Mouse (Mus musculus): ENCODE results near the gene Setd5. TPM values are rescaled to one million over a fixed set of nuclear protein-coding genes. Genes with fewer than 3 reads are reported as not detected.

The Setd5 gene
- polyA plus RNA-seq, 1 experiment, result 62.1 TPM

DNA sequence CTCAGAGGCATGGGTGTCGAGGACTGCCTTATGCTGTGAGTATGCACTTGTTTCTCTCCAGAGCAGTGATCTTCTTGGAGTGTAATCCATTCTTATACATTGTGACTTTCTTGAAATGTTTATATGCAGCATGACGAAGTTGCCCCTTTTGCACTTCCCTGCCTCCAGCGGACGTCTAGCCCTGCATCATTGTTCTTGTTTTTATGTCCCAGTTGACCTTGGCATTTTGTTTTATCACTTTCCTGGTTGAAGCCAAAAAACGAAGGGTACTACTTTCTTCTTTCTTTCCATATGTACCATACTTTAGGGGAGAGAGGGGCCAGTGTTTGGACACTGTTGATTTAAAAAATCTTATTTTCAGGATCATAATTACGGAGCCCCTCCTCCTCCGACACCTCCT, 32.8 kb downstream of the Setd5 start:
- DNase-seq (ENCODE audit: extremely low spot score in 1 of 2, low spot score in 1 of 2), result no peak

DNA sequence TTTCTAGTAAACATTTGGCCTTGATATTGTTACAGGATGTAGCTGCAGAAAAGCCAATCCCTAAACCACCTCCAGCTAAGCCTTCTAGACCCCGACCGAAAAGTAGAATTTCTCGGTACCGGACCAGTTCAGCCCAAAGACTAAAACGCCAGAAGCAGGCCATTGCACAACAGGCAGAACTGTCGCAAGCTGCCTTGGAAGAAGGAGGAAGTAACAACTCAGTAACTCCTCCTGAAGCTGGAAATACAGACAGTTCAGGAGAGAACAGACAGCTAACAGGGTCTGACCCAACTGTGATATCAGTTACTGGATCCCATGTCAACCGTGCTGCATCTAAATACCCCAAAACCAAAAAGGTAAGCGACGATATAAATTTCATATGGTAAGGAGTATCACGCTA, 43.6 kb downstream of the Setd5 start:
- no peak for DNase-seq (ENCODE audit: extremely low spot score in 1 of 2, low spot score in 1 of 2)

DNA sequence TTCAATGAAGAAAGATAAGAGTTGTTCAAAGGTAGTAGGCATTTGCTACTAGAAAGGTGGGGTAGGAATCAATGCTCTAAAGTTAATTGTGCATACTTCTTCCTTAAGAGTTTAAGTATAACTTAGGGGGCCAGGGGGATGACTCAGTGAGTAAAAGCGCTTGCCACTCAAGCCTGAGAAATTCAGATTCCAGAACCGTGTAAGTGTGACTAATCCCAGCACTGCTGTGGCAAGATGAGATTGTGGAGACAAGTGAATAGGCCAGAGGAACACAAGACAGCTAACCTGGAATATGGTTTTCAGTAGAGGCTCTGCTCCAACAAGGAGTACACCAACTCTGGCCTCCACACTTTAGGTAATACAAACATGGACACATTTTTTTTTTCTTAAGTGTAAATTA, 56.2 kb downstream of the Setd5 start:
- DNase-seq (ENCODE audit: extremely low spot score in 1 of 2, low spot score in 1 of 2), result no peak

DNA sequence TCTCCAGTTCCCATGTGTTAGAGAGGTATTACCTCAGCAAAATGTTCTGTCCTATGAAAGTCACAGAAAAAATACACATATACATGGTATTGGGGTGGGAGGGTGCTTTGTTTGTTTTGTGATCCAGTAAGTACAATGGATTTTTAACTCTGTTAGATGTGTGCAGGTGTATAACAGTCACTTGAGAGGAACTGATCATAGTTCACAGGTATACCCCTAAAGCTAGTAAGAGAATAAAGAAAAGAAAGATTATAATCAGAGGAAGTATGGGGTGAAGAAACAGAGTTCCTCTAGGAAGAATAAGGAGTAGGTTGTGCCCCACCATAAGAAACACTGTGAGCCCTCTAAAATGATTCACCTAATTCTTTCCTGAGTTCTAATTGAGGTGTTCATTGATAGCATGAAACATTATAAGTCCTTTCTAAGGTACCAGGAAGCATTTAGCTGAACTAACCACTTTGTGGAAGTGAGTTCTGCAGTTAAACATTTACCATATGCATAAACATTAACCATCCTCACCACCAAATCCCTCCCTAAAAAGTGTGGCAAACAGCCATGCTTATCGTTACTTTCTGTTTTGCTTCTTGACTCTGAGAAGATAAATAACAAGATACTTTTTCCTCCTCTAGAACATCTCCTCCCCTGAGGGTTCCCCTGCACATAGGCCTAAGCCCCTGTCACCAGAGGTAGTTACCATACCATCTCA, 64.4 kb downstream of the Setd5 start:
- DNase-seq (ENCODE audit: extremely low spot score in 1 of 2, low spot score in 1 of 2), result no peak

DNA sequence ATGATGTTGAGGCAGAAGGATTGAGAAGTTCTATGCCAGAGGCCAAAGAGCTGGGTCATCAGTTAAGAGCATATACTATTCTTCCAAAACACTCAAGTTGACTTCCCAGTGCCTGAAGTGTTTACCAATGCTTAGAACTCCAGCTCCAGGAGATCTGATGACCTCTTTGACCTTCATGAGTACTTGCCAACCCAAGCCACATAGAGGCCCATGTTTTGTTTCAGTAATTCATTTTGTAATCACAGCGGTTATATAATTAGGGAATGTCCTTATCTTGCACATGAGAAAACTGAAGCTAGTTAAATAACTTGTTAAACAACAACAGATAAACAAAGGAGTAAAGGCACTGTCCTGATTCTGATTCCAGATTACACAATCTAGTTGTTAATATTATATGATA, 67.6 kb downstream of the Setd5 start:
- DNase-seq (ENCODE audit: extremely low spot score in 1 of 2, low spot score in 1 of 2), result no peak

DNA sequence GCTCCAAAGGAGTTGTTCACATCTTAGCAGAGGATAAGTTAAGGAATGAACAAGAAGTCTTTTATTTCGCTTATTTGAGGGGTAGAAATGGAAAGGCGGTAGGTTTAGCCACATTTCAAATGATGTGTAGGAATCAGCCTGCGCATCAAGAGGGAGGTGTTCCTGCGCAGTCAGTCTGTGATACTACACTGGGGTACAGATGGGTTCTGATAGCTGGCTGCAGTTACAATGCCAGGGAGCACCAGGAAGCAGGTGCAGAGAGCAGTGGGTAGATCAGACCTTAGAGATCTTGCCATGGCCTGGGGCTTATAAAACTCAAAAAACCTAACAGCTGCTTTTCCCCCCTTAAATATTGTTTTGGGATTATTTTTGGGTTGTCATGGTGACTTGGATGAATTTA, 68.1 kb downstream of the Setd5 start:
- DNase-seq (ENCODE audit: extremely low spot score in 1 of 2, low spot score in 1 of 2), result no peak

DNA sequence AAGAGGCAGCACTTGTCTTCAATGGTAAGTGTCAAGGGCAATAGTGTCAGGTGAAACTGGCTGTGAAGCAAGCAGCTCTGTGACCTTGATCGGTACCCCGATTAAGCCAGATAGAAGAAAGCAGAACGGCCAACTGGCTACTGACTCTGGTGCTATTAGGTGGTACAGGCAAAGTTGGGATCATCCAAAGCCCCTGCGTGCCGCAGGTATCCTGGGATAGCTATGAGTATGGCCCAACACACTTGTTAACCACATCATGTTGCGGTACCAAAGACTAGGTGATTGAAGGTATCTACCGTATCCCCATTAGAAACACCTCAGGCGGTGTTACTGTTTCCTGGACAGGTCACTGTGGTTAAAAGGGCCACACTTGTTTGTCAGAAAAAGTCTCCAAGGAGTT, 76.9 kb downstream of the Setd5 start:
- DNase-seq (ENCODE audit: extremely low spot score in 1 of 2, low spot score in 1 of 2), result no peak

DNA sequence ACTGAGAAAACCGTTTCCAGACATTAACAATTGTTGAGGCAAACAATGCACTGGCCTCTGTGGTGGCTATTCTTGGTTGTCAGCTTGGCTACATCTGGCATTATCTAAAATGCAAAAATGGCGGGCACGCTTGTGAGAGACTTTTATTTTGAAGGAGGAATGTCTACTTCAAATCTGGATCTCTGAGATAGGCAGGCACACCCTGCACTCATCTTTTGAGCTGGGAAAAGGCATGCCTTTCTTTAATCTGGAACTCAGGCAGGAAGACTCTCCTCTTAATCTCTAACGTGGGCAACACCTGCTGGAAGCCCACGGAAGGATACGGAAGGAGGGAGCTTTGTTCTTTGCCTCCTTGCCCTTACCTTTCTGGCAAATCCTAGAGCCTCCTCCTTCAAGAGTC, 77.7 kb downstream of the Setd5 start:
- no peak for DNase-seq (ENCODE audit: extremely low spot score in 1 of 2, low spot score in 1 of 2)

DNA sequence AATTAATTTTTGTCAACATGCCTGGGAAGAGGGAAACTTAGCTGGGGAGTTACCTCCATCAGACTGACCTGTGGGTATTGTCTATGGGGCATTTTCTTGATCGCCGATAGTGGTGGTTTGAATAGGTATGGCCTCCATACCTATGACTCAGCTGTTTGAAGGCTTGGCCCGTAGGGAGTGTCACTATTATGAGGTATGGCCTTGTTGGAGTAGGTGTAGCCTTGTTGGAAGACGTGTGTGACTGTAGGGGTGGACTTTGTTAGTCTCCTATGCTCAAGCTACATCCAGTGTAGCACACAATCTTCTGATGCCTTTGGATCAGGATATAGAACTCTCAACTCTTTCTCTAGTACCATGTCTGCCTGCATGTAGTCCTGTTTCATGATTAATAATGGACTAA, 78.9 kb downstream of the Setd5 start:
- no peak for DNase-seq (ENCODE audit: extremely low spot score in 1 of 2, low spot score in 1 of 2)

DNA sequence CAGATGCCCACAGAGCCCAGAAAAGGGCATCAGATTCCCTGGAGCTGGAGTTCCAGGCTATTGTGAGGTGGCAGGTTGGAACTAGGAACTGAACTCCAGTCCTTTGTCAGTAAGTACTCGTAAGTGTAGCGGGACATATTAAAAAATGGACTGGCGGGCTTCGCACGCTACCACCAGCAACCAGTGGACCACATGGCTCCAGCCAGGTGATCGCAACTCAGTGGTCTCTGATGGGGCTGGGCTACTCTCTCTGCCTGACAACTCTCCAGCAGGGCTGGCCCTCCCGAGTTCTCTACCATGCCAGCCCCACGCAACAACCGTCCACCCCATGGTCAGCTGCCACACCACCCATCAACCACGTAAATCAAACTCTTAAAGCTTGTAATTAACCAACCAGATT, 82.9 kb downstream of the Setd5 start:
- DNase-seq (ENCODE audit: extremely low spot score in 1 of 2, low spot score in 1 of 2), result no peak

DNA sequence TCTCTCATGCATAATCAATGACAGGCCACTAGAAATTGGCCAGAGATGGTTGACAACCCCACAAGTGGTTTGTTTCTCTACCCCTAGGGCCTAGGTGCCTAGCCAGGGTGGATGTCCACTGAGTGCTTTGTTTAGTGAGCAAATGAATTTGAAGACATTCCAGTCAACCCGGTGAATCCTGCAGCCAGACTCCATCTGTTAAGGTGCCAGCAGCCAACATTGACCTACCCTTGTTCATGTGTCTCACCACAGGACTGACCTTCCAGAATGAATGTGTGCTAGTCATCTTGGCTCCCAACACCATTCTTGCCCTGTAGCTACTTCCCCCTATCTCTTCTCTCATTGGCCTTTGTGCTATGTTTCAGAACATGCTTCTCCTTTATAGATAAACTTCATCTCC, 84.8 kb downstream of the Setd5 start:
- DNase-seq (ENCODE audit: extremely low spot score in 1 of 2, low spot score in 1 of 2), result no peak

DNA sequence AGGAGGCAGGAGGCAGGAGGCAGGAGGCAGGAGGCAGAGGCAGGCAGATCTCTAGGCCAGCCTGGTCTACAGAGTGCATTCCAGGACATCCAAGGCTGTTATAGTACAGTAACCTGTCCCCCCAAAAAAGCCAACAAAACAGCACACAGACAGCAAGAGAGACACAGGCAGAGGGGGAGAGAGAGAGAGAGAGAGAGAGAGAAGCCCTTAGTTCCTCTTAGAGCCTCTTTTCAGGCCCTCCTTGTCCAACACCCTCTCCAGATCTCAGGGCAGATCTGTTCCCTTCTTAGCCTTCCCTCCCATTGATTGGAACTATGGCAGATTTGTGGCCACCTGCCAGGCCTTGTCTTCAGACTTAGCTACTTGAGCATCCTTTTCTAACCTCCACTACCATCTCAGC, 86.3 kb downstream of the Setd5 start:
- DNase-seq (ENCODE audit: extremely low spot score in 1 of 2, low spot score in 1 of 2), result no peak

DNA sequence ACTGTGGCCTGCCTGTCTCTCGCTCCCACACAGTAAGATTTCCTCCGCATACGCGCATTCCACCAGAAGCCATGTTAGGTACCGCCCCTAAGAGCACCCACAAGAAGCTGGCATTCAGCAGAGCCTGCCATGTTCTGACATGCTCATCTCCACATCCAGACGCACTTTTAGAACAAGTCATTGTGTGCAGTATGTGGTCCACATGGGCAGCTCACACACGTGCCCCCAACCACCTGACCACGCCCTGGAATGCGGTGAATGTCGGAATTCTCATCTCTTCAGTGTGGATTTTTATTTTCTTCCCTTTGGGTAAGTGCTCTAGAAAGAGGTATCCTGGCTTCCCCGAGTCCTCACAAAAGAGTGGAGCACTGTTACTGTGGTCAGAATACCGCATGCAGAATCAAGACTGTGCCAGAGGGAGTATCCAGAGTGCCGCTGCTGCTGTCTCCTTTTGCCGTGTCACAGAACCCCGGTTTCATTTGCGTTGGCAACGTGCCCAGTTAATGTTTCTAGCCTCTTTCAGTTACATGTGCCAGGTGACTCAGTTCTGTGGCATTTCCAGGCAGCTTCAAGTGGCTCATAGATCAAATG, 89.6 kb downstream of the Setd5 start:
- peak; percentile 51 to 81 for DNase-seq (ENCODE audit: extremely low spot score in 1 of 2, low spot score in 1 of 2)

DNA sequence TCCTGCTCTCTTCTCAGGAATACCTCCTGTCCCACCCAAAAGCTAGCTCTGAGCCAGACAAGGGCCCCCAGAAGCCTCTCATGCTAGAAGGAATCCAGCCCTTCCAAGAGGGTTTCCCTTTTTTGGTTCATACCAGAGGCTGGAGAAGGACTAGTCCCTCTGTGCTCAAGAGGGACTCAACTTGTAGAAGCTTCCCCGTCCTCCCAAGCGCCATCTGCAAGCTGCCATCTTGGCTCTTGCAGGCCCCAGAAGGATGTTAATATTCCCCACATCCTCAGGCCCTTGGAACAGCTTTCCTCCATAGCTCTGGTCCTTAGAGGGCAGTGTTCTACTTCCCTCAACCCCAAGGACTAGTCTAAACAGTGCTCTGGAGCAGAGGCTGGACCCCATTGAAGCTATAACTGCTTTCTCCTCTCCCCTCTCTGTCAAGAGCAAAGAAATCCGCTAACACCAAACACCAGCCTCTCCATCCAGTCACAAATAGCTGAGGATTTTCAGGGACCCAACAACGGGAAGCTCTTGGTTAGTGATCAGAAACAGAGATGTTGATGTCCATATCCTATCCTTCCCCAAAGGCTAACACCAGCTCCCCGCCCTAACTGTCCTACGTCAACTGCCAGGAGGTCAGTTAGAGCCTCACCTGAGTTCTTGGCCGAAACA, 91.3 kb downstream of the Setd5 start:
- DNase-seq (ENCODE audit: extremely low spot score in 1 of 2, low spot score in 1 of 2), result no peak

DNA sequence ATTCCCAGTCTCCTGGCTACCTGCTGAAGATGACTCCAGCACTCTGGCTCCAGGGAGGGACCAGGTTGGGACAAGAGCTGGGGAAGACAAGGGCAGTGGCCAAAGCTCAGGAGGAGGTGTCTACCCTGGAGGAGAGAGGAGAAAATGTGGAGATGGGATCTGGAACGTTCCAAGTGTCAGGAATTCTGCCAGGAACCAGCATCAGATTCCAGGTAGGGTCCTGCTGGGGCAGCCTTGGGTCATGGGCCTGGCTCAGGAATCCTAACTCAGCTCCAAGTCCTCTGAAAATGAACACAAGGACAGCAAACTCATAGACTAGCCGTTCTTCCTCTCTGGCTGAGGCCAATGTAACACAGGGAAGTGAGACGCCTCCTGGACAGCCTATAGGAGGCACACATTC, 92.7 kb downstream of the Setd5 start:
- no peak for DNase-seq (ENCODE audit: extremely low spot score in 1 of 2, low spot score in 1 of 2)

DNA sequence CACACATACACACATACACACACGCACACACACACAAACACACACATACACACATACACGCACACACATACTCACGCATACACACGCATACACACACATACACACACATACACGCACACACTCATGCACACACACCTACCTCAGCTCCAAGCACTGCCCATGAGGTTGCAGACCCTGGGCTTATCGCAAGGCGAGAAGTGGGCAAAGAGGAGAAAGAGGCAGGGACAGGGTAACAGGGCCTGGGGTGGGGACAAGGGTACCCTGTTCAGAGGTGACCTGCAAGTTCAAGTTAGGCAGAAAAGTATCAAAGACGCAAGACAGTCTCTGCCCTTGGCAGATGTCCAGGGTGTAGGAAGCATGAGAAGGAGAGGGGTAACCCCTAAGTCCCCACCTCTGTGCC, 93.5 kb downstream of the Setd5 start:
- DNase-seq (ENCODE audit: extremely low spot score in 1 of 2, low spot score in 1 of 2), result no peak

DNA sequence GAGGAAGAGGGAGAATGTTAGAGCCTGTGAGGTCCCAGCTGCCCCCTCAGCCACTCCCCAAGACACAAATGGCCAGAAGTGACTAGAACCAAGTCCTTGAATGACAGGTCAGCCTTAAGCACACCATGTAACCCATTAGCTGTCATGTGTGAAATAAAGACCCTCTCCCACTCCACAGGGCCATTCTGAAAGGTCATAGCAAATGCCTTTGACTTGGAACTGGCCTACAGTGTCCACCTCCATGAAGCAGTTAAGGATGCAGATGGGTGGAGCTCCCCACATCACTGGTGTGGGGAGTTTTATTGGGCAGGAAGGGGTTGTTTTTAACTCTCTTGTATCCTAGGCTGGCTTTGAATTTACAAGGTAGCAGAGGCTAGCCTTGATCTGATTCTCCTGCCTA, 94.8 kb downstream of the Setd5 start:
- DNase-seq (ENCODE audit: extremely low spot score in 1 of 2, low spot score in 1 of 2), result no peak

DNA sequence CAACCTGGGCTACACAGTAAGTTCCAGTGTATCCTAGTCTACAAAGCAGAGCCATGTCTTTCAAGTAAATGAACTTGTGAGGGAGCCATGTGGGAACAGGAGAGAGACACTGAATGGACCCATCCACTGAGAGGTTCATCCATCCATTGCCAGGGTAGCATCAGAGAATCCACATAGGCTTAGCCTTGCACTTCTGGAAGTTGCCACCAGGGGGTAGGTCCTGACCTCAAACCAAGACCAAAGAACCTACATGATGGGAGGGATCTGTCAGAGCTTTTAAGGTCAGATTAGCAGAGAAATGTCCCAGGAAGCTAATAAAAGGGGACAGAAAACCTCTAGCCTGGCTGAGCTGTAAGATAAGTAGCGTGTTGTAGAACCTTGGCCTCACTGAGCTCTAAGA, 95.4 kb downstream of the Setd5 start:
- DNase-seq (ENCODE audit: extremely low spot score in 1 of 2, low spot score in 1 of 2), result peak in 1 of 2 experiments; percentile 70

DNA sequence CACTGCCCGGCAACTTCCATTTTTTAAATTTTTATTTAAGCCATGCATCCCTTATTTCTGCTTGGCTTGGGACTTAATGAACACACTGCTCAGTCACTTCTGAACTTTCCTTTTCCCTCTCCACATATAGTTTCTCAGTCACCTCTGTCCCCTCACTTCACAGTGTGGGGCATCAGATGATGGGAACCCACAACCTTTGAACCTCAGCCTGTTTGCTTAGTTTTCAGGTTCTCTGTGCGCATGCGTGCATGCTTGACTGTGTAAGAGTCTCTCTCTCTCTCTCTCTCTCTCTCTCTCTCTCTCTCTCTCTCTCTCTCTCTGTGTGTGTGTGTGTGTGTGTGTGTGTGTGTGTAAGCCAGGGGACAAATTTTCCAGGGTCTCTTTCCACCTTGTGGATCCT, 98.3 kb downstream of the Setd5 start:
- no peak for DNase-seq (ENCODE audit: extremely low spot score in 1 of 2, low spot score in 1 of 2)

DNA sequence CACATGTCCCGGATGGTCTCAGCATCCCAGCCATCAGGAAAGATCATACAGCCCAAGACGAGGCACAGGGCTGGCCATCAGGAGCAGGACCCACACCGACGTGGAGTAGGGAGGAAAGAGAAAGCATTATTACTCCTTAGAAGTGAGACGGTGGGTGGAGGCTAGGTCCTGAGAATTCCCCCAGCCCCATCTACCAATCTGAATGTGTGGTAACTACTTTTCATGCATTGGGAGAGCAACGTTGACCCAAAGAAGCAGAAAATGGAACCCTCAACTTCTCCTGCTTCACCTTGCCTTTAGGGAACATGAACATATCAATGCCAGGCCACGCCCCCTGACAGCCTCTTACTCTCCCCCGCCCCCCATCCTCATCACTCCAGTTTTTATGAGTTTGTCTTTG, 99.4 kb downstream of the Setd5 start:
- no peak for DNase-seq (ENCODE audit: extremely low spot score in 1 of 2, low spot score in 1 of 2)

DNA sequence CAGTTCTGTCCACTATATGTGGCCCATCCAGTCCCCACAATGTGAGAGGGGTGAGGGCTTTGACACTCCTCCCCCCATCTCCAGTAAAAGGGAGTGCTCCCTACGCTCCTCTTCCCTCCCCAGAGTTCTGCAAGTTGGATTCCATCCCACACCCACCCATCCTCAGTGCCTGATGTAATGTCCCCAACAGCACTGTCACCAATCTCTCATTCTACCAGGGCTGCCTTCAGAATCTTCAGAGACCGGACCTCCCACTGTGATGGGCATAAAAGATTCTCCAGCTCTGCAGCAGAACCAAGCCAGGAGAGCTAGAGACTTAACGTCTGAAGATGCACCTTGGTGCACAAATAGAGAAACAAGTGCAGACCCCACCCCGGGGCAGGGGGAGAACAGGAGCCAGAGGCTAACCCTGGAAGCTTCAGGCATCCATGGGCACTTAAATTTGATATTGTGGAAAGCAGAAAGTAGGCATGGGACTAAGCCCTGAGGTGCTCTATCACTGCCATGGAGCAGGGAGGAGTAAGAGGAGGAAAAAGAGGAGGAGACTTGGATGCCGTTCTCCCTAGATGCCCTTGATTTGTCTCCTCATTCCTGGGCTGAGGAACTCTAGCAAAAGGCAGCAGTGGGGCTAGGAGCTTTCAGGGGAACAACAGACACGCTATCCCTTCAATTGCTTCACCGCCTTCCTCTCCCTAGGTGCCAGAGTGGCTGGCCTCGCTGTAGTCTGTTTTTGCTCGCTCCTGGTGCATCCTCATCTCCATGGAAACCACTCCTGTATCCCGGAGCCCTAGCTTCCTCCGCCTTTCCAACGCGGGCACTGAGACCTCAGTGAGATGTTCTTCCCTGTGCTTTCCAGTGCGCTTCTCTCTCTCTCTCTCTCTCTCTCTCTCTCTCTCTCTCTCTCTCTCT, 101.4 kb downstream of the Setd5 start:
- peak; percentile 58 to 76 for DNase-seq (ENCODE audit: extremely low spot score in 1 of 2, low spot score in 1 of 2)
